Mouse (Mus musculus) forebrain, embryonic 16.5 days (tissue): ENCODE data around the gene Sugct. TPM values are rescaled to one million over a fixed set of nuclear protein-coding genes. Genes with fewer than 3 reads are reported as not detected.

Source experiments
- ATAC-seq: fragments of 200-750 bp; cut with Nextera tagmentation; 2 replicates; pipeline ENCODE4 v1.8.0; 2017; ENCODE audit warnings: mild to moderate bottlenecking, moderate library complexity
- H3K27ac ChIP-seq: fragments of 300-500 bp; sonication (generic); 2 replicates; pipeline ENCODE4 v1.5.1; 2014; ENCODE audit warnings: low read length, control low read depth
- H3K27me3 ChIP-seq: fragments of 300-500 bp; sonication (generic); replicated peaks from 2 replicates; pipeline ENCODE4 v1.6.1; 2014; ENCODE audit warnings: low read length; ENCODE audit not compliant: control insufficient read depth, insufficient read depth
- H3K36me3 ChIP-seq: fragments of 300-500 bp; sonication (generic); 2 replicates; pipeline ENCODE4 v1.6.1; 2014; ENCODE audit not compliant: control insufficient read depth, insufficient read depth
- H3K4me1 ChIP-seq: fragments of 300-500 bp; sonication (generic); replicated peaks from 2 replicates; pipeline ENCODE4 v1.6.1; 2014; ENCODE audit warnings: low read length; ENCODE audit not compliant: control insufficient read depth, insufficient read depth
- H3K4me2 ChIP-seq: fragments of 300-500 bp; sonication (generic); 2 replicates; pipeline ENCODE4 v1.6.1; 2014; ENCODE audit warnings: mild to moderate bottlenecking, low read length, control low read depth
- H3K4me3 ChIP-seq: fragments of 300-500 bp; sonication (generic); replicated peaks from 2 replicates; pipeline ENCODE4 v1.5.1; 2014; ENCODE audit warnings: mild to moderate bottlenecking, low read length, control low read depth
- H3K9ac ChIP-seq: fragments of 300-500 bp; sonication (generic); replicated peaks from 2 replicates; pipeline ENCODE4 v1.6.1; 2014; ENCODE audit warnings: low read depth, low read length, control low read depth
- H3K9me3 ChIP-seq: fragments of 300-500 bp; sonication (generic); 2 replicates; pipeline ENCODE4 v1.6.1; 2016; ENCODE audit warnings: low read length; ENCODE audit not compliant: control insufficient read depth
- WGBS: fragments of 180-500 bp; shearing (Covaris S2); extraction: QIAGEN DNeasy Blood & Tissue Kit; methylation state at CpG from one replicate; pipeline ENCODE4 v1.1.7; 2014; 5-methylcytosine and 5-hydroxymethylcytosine counted together
- polyA plus RNA-seq: library from polyadenylated mRNA; unstranded; fragments of >200 nt; fragmentation: Nextera tagmentation; extraction: Ambion mirVana; gene quantifications from 2 replicates; pipeline ENCODE4 v1.2.1, GENCODE M21; 2015

Sugct gene
- polyA plus RNA-seq, 1 experiment from 2014 or later, result 2.4 TPM

DNA sequence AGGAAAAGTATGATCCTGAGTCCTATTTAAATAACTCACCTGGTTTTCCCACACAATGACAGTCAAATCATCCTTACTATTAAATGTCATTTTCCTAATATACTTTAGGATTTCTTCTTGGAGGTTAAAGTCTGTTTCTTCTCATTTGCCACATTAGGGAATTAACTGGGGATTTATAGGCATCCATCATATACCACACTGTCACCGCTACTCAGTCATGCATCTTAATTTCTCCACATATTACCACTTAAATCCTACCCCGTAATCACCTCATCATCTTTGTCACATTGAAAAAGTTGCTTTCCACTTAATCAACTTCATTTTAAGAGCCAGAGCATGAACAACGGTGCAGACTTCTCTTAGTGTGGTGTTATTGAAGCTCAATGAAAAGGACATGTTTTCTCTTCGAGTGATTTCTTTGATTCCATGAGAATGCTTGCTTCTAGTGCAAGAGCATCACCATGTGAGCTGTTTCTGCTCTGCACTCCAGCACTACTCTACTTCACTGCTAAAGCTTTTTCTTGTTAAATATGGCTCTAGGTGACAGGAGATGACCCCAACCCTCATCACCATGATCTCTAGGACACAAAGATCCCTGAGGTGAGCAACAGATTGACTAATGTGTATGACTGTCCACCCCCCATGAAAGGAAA lies 730.4 kb downstream of the Sugct start:
- Histone ChIP-seq H3K4me2 (no peak overlapping the region), H3K9ac (no peak overlapping the region), H3K4me1 (no peaks in the 10 kb centered on the region), H3K4me3 (no peak overlapping the region), H3K27me3 (no peaks in the 10 kb centered on the region), H3K9me3 (no peaks in the 10 kb centered on the region), H3K36me3 (no peaks in the 10 kb centered on the region), H3K27ac (no peak overlapping the region)
- 59% methylated on average over 4 of the region's 4 CpGs for WGBS
- ATAC-seq, result peak; percentile 76

DNA sequence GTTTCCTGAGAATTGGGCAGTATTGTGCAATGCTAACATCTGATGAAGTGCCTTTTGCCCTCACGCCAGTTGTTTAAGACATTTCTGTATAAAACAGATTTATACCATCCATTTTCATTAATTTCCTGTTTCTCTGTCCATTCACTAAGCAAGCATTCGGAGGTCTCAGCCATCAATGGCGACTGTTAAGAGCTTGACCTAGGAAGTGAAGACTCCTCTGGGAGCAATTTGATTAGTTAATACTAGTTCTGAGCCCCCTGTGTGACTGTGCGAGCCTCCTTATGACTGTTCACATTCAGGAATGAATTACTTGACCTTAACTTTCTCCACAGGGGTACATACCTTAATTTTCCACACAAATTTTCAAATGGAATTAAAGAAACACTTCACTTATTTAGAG lies 743.3 kb downstream of the Sugct start:
- Histone ChIP-seq H3K9ac (no peak overlapping the region), H3K4me3 (no peak overlapping the region), H3K36me3 (no peaks in the 10 kb centered on the region), H3K27me3 (no peaks in the 10 kb centered on the region), H3K27ac (no peak overlapping the region), H3K9me3 (no peaks in the 10 kb centered on the region), H3K4me2 (no peak overlapping the region), H3K4me1 (no peaks in the 10 kb centered on the region)
- 84% methylated on average over 4 of the region's 4 CpGs for WGBS
- ATAC-seq, result no peak

- Histone ChIP-seq H3K27ac (no peak overlapping the region), H3K36me3 (no peaks in the 10 kb centered on the region), H3K4me2 (no peak overlapping the region), H3K27me3 (no peaks in the 10 kb centered on the region), H3K4me3 (no peak overlapping the region), H3K9me3 (no peaks in the 10 kb centered on the region), H3K9ac (no peak overlapping the region), H3K4me1 (no peaks in the 10 kb centered on the region)
- 86% methylated on average over 5 of the region's 5 CpGs for WGBS
- ATAC-seq, result no peak
Measured at GRCm38 (mm10) chr13:16939466-16939811, 755.9 kb downstream of the Sugct start.

DNA sequence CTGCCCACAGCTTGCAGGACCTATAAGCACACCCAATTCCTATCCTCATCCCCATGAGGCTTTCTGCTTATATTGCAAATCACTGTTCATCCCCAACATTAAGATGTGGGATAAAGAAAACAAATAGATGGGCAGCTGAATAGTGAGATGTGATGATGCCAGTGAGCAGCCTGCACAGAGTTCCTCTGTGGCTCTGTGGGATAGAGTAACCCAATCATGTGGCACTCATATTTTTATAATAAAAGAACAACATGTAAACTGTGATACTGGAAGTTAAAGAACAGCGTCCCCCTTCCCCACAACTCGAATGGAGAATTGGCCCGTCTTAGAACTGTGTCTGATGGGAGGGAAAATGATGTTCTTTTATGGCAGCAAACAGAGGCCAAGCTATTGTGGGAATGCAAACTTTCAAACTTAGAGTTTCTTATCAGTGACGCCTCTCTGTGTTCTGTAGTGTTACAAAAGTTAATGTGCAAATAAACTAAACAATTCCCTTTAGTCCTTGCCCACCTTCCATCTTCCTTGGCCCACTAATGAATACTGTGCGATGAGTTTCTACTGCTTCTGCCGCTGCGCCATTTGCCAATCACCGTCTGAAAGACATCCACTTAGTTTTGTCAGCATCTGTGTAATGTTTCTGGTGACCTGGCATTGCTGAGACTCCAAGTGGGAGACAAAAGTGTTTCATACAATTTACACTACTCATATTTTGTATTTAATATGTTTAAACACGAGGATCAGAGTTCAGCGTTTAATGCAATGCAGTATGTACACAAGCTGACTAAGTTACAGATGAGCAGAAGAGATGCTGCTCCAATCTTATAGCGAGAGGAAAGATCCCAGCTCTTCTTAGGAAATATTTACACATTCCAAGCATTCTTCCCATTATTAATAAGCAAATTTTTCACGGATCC lies 756.5 kb downstream of the Sugct start:
- no peak overlapping the region for H3K4me3 ChIP-seq
- no peaks in the 10 kb centered on the region for H3K27me3 ChIP-seq
- H3K4me2 ChIP-seq, result no peak overlapping the region
- no peak for ATAC-seq
- H3K36me3 ChIP-seq, result no peaks in the 10 kb centered on the region
- no peak overlapping the region for H3K27ac ChIP-seq
- H3K4me1 ChIP-seq, result no peaks in the 10 kb centered on the region
- H3K9me3 ChIP-seq, result no peaks in the 10 kb centered on the region
- 90% methylated on average over 12 of the region's 12 CpGs for WGBS
- no peak overlapping the region for H3K9ac ChIP-seq

DNA sequence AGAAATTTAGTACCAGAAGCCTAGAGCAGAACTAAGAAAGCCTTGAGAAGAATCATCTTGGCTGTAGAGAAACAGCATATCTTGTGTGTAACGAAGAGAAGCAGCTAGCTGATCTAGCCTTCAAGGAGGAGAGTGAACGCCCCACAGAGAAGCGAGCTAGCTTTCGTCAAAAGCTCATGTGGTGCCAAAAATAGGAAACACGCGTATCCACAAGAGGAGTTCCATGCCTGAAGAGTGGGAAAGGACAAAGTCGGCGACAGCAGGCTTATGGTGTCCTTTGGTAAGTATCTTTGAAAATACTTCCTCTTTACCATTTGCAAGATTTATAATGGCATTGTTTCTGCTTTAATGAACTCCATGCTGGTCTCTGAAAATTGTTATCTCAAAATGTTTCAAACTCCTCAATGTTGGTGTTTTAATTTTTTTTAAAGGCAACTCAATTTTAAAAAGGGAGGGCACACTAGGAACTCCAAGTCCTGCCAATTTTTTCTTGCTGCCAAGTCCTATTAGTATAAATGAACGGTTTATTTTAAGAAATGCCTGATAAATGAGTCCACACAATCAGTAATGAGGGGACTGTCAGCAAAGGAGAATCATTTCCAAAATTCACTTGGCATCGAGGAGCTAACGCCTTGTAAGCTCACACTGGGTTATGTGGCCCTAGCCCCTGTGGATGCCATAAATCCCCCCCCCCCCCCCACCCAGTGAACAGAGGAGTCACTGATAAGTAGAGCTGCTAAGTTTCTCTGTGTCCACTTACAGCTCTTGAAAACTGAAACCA lies 757.7 kb downstream of the Sugct start:
- Histone ChIP-seq H3K4me3 (no peak overlapping the region), H3K4me1 (no peaks in the 10 kb centered on the region), H3K9ac (no peak overlapping the region), H3K4me2 (no peak overlapping the region), H3K9me3 (no peaks in the 10 kb centered on the region), H3K27me3 (no peaks in the 10 kb centered on the region), H3K27ac (no peak overlapping the region), H3K36me3 (no peaks in the 10 kb centered on the region)
- 63% methylated on average over 11 of the region's 11 CpGs for WGBS
- peak; percentile 59; the same call in 1 of the 2 replicates for ATAC-seq

DNA sequence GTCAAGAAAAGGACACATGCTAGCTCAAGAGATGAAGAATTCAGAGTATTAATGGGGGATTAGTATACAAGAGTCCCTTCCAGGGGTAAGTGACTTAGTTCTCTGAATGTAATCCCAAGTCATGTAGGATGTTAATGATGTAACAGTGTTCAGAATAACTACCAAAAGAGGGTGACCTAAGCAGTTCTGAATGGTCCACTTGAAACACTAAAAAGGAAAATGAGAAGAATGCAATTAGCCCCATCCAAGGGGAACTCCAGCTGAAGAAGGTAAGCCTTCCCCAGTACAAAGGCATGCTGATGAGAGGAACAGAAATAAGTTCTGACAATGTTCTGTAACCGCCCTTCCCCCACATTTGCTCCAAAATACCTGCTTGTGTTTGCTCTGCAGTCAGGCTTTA lies 760.3 kb downstream of the Sugct start:
- H3K27me3 ChIP-seq, result no peaks in the 10 kb centered on the region
- H3K4me3 ChIP-seq, result no peak overlapping the region
- no peaks in the 10 kb centered on the region for H3K9me3 ChIP-seq
- H3K36me3 ChIP-seq, result no peaks in the 10 kb centered on the region
- no peak overlapping the region for H3K9ac ChIP-seq
- no peak for ATAC-seq
- no peak overlapping the region for H3K4me2 ChIP-seq
- H3K4me1 ChIP-seq, result no peaks in the 10 kb centered on the region
- H3K27ac ChIP-seq, result no peak overlapping the region
- WGBS, result 76% methylated on average over 1 of the region's 1 CpGs

DNA sequence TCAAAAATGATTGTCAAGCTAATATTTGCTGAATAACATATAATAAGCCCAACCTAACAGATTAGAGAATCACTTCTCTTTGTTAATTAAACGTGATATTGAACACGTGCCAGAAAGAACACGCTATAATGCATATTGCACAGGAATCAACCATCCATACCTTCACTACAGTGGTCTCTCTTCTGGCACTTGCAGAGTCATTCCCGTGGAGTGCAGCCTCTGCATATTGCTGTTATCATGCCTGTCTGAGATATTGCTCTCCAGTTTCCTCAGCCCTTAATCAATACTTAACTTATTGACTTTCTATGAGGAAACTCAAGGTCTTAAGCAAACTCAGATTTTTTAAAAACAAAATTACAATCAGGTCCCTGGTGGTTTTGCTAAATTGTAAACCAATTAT lies 761.8 kb downstream of the Sugct start:
- 81% methylated on average over 4 of the region's 4 CpGs for WGBS

DNA sequence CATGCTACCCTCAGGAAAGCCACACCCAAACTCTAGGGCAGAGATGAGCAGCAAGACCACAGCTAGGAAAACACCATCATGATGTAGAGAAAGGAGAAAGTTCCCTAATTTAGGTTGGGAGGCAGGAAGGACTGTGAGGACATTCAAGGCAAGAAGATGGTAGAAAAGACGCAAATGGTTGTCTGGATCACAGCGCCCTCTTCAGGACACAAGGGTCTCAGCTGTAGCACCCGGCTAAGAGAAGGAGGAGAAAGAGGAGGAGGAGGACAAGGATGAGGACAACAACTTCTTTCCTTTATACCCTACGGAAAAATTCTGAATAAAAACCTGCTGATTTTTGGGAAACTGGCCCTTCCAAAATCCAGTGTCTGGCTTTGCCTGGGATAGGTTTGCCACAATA lies 774.0 kb downstream of the Sugct start:
- Histone ChIP-seq H3K4me3 (no peak overlapping the region), H3K27ac (no peak overlapping the region), H3K4me2 (no peak overlapping the region), H3K9ac (no peak overlapping the region), H3K27me3 (no peaks in the 10 kb centered on the region), H3K4me1 (no peaks in the 10 kb centered on the region), H3K9me3 (no peaks in the 10 kb centered on the region), H3K36me3 (no peaks in the 10 kb centered on the region)
- WGBS, result 45% methylated on average over 4 of the region's 4 CpGs
- ATAC-seq, result no peak

More for the DNA sequence above, 761.8 kb downstream of the Sugct start:
- Histone ChIP-seq H3K4me3 (no peak overlapping the region), H3K4me1 (no peaks in the 10 kb centered on the region), H3K9me3 (no peaks in the 10 kb centered on the region), H3K27me3 (no peaks in the 10 kb centered on the region), H3K27ac (no peak overlapping the region), H3K4me2 (no peak overlapping the region), H3K36me3 (no peaks in the 10 kb centered on the region), H3K9ac (no peak overlapping the region)
- ATAC-seq, result no peak

- ATAC-seq, result no peak
- H3K9me3 ChIP-seq, result no peaks in the 10 kb centered on the region
- H3K36me3 ChIP-seq, result no peaks in the 10 kb centered on the region
- H3K4me3 ChIP-seq, result no peak overlapping the region
- no peaks in the 10 kb centered on the region for H3K4me1 ChIP-seq
- no peak overlapping the region for H3K27ac ChIP-seq
- no peak overlapping the region for H3K9ac ChIP-seq
- no peak overlapping the region for H3K4me2 ChIP-seq
- no peaks in the 10 kb centered on the region for H3K27me3 ChIP-seq
Measured at GRCm38 (mm10) chr13:16915697-16916096, 779.7 kb downstream of the Sugct start.
